Comparison of ENCODE assay signal across 18 mouse cellular contexts in genomic region chr12:44953121-44953520, GRCm38 (mm10).
A peak's percentile ranks its signal among the peaks of the same experiment; 100 is the strongest.
DNase-seq lines count a peak whose midpoint lies in the region; TF ChIP-seq lines count a peak whose summit lies in the region.
"Had no signal": no experiment of that assay in that cellular context is flagged by ENCODE, and none has a peak within 500 bp of the region (broad histone marks: within the 10 kb centered on the region; RNA-seq: fewer than 3 reads in every experiment).

No protein-coding gene starts in this region.

- H3K27ac ChIP-seq in kidney, adult 2 months (ENCODE audit: insufficient read depth, low read depth, low read length): no peak overlapping the region
- H3K27ac ChIP-seq: embryonic facial prominence, embryonic 15.5 days; forebrain, embryonic 15.5 days; hindbrain, embryonic 10.5 days; hindbrain, embryonic 14.5 days; intestine, embryonic 15.5 days had no signal

- DNase-seq in adrenal gland, postnatal 14 days: peak; percentile 38
- no peak for DNase-seq in adrenal gland, postnatal 4 days (ENCODE audit: low spot score in 2 of 2)
- peak; percentile 37 for DNase-seq in kidney, adult 2 months
- no peak for DNase-seq in kidney, postnatal 4 days
- DNase-seq in brain, adult 2 months (ENCODE audit: low read depth, low spot score): peak; percentile 11
- DNase-seq in skeletal muscle tissue, adult 2 months (ENCODE audit: low read depth, low spot score): peak; percentile 43
- DNase-seq: cerebellum, adult 18-20 months; embryo, embryonic 11 days; gastrocnemius, postnatal 25 days had no signal

- TF ChIP-seq CTCF in kidney, adult 2 months (conservative IDR thresholded peaks at IDR 0.05; ENCODE audit: insufficient read depth, insufficient read length, low read depth, low read length): no peak

- WGBS in kidney, adult 2 months: 91% methylated on average over 2 of the region's 2 CpGs

- no peak for TF ChIP-seq POLR2A in kidney, adult 2 months (IDR thresholded peaks at IDR 0.05; ENCODE audit: low read depth, low read length)

- no peaks in the 10 kb centered on the region for H3K27me3 ChIP-seq in kidney, adult 2 months (replicated peaks; ENCODE audit: control insufficient read depth, insufficient read depth, low read length)
- H3K27me3 ChIP-seq: CH12.LX; embryonic facial prominence, embryonic 15.5 days; forebrain, embryonic 15.5 days; heart, embryonic 12.5 days; intestine, embryonic 15.5 days; Patski had no signal

- H3K36me3 ChIP-seq in kidney, adult 2 months (ENCODE audit: control insufficient read depth, insufficient read depth, low read length): no peaks in the 10 kb centered on the region
- H3K36me3 ChIP-seq: embryonic facial prominence, embryonic 15.5 days; forebrain, embryonic 15.5 days; heart, embryonic 12.5 days; hindbrain, embryonic 10.5 days; intestine, embryonic 15.5 days had no signal

- no peaks in the 10 kb centered on the region for H3K4me1 ChIP-seq in kidney, adult 2 months (ENCODE audit: control insufficient read depth, insufficient read depth, low read length)
- H3K4me1 ChIP-seq: embryonic facial prominence, embryonic 15.5 days; forebrain, embryonic 15.5 days; heart, embryonic 12.5 days; hindbrain, embryonic 10.5 days; intestine, embryonic 15.5 days had no signal

- H3K4me3 ChIP-seq in kidney, adult 2 months (ENCODE audit: insufficient read depth, low read depth, low read length): no peak overlapping the region
- H3K4me3 ChIP-seq: embryonic facial prominence, embryonic 15.5 days; erythroblast, embryonic 14.5 days; forebrain, embryonic 15.5 days; heart, embryonic 12.5 days; hindbrain, embryonic 10.5 days; intestine, embryonic 15.5 days had no signal

Comparison
In these comparisons a context has a peak if more than half of its experiments do, and no peak if none do; other contexts are left out.
1. DNase-seq: peak in adrenal gland, postnatal 14 days (single experiment), kidney, adult 2 months (single experiment), brain, adult 2 months (single experiment) and skeletal muscle tissue, adult 2 months (single experiment); none in adrenal gland, postnatal 4 days (0 of 2) and kidney, postnatal 4 days (0 of 2).